Mouse (Mus musculus) stomach, embryonic 16.5 days (tissue): ENCODE measurements around the gene Cga. TPM values are rescaled to one million over a fixed set of nuclear protein-coding genes. Genes with fewer than 3 reads are reported as not detected.
A peak's percentile ranks its signal among the peaks of the same experiment; 100 is the strongest.

Experiments
- ATAC-seq: fragments of 200-750 bp; cut with Nextera tagmentation; 2 replicates; pipeline ENCODE4 v1.8.0; 2017; ENCODE audit warnings: moderate number of reproducible peaks, moderate TSS enrichment; ENCODE audit not compliant: insufficient read depth, low FRiP score
- H3K27ac ChIP-seq: fragments of 300-500 bp; sonication (generic); 2 replicates; pipeline ENCODE4 v1.5.1; 2014; ENCODE audit warnings: low read length
- H3K27me3 ChIP-seq: fragments of 300-500 bp; sonication (generic); 2 replicates; pipeline ENCODE4 v1.6.1; 2014; ENCODE audit warnings: low read length, control low read depth, mixed read lengths; ENCODE audit not compliant: control insufficient read depth, insufficient read depth
- H3K36me3 ChIP-seq: fragments of 300-500 bp; sonication (generic); 2 replicates; pipeline ENCODE4 v1.6.1; 2014; ENCODE audit warnings: low read length; ENCODE audit not compliant: control insufficient read depth, insufficient read depth
- H3K4me1 ChIP-seq: fragments of 300-500 bp; sonication (generic); 2 replicates; pipeline ENCODE4 v1.6.1; 2014; ENCODE audit warnings: low read length, control low read depth, mixed read lengths; ENCODE audit not compliant: control insufficient read depth, insufficient read depth
- H3K4me2 ChIP-seq: fragments of 300-500 bp; sonication (generic); 2 replicates; pipeline ENCODE4 v1.6.1; 2014; ENCODE audit warnings: low read depth, low read length, mixed read lengths
- H3K4me3 ChIP-seq: fragments of 300-500 bp; sonication (generic); replicated peaks from 2 replicates; pipeline ENCODE4 v1.5.1; 2014; ENCODE audit warnings: mild to moderate bottlenecking, low read length
- H3K9ac ChIP-seq: fragments of 300-500 bp; sonication (generic); 2 replicates; pipeline ENCODE4 v1.6.1; 2014; ENCODE audit warnings: low read length
- H3K9me3 ChIP-seq: fragments of 300-500 bp; sonication (generic); replicated peaks from 2 replicates; pipeline ENCODE4 v1.6.1; 2016; ENCODE audit warnings: low read length, control low read depth; ENCODE audit not compliant: control insufficient read depth
- WGBS: fragments of 180-500 bp; shearing (Covaris S2); extraction: QIAGEN DNeasy Blood & Tissue Kit; methylation state at CpG from one replicate; pipeline ENCODE4 v1.1.7; 2014; 5-methylcytosine and 5-hydroxymethylcytosine counted together
- polyA plus RNA-seq: library from polyadenylated mRNA; unstranded; fragments of >200 nt; fragmentation: Nextera tagmentation; extraction: Ambion mirVana; gene quantifications from 2 replicates; pipeline ENCODE4 v1.2.1, GENCODE M21; 2015

The Cga gene
- polyA plus RNA-seq, 1 experiment from 2014 or later: not detected

DNA sequence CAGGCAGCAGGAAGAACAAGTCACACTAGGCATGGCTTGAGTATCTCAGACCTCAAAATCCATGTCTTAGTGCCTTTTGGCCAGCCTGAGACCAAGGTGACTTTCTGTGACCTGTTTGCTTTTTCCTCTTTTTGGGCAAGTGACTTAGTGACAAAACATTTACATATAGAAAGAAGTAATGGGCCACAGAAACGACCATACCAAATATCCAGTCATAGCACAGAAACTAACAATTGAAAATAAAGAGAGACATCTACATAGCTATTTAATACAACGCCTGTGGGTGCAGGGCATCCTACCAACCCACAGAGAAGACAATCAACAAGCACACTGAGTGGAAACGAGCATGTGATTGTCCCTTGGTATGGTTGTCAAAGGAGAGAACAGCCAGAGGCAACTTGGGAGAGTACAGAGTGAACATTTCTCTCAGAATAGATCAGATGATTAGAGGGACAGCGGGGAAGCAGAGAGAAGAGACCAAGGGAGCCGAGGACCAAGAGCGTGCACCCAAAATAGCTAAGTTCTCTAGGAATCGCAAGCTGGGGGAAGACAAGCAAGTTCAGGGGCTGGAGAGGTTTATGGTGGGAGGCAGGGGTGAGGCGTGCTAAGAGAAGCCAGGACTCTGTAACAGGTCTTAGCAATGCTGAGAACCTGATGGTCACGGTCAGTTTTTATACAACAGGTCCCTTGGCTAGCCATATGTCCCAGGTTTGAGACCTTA lies 7.8 kb upstream of the Cga start:
- Histone ChIP-seq H3K36me3 (no peaks in the 10 kb centered on the region), H3K27me3 (peaks cover 7% of the 10 kb centered on the region; the same call in 1 of the 2 replicates), H3K4me3 (peak overlapping the region; percentile 76), H3K4me2 (peak overlapping the region; percentile 81), H3K9me3 (no peaks in the 10 kb centered on the region), H3K4me1 (peaks cover 15% of the 10 kb centered on the region), H3K9ac (peak overlapping the region; percentile 92; the same call in 1 of the 2 replicates), H3K27ac (peak overlapping the region; percentile 97; the same call in 1 of the 2 replicates)
- 60% methylated on average over 9 of the region's 9 CpGs for WGBS
- no peak for ATAC-seq

GRCm38 (mm10) chr4:34886490-34887111 lies 7.0 kb upstream of the Cga start:
- peak; percentile 81 for ATAC-seq
- Histone ChIP-seq H3K4me3 (peak overlapping the region; percentile 76), H3K9ac (peak overlapping the region; percentile 92)

DNA sequence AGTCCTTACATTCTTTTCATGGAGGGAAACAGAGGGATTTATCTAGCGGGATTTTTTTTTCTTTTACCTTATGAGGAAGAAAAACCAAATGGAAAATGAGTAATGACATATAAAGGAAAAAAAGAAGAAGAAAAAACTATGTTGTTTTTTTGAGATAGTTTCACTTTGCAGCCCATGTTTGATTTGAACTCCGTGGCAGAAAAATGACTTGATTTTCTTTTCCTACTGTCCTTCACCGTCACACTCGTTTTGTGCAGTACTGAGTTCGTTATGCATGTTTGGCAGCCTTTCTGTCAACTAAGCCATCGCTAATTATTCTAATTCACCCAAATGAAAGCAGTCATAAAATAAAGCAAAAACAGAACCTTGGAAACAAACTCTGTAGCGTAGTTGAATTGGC lies 6.3 kb upstream of the Cga start:
- H3K9ac ChIP-seq: peak overlapping the region; percentile 92
- H3K27me3 ChIP-seq: peaks cover 13% of the 10 kb centered on the region; the same call in 1 of the 2 replicates
- peaks cover 11% of the 10 kb centered on the region for H3K4me1 ChIP-seq
- ATAC-seq: no peak
- peak overlapping the region; percentile 97 for H3K27ac ChIP-seq
- H3K4me3 ChIP-seq: peak overlapping the region; percentile 76
- 18% methylated on average over 7 of the region's 7 CpGs for WGBS
- peak overlapping the region; percentile 81 for H3K4me2 ChIP-seq
- H3K9me3 ChIP-seq: no peaks in the 10 kb centered on the region
- H3K36me3 ChIP-seq: no peaks in the 10 kb centered on the region

More at GRCm38 (mm10) chr4:34886490-34887111, 7.0 kb upstream of the Cga start:
- no peaks in the 10 kb centered on the region for H3K36me3 ChIP-seq
- H3K27ac ChIP-seq: peak overlapping the region; percentile 97
- peaks cover 11% of the 10 kb centered on the region for H3K4me1 ChIP-seq
- under 1% methylated on average over 48 of the region's 48 CpGs for WGBS
- H3K4me2 ChIP-seq: peak overlapping the region; percentile 81
- H3K9me3 ChIP-seq: no peaks in the 10 kb centered on the region
- peaks cover 13% of the 10 kb centered on the region; the same call in 1 of the 2 replicates for H3K27me3 ChIP-seq

DNA sequence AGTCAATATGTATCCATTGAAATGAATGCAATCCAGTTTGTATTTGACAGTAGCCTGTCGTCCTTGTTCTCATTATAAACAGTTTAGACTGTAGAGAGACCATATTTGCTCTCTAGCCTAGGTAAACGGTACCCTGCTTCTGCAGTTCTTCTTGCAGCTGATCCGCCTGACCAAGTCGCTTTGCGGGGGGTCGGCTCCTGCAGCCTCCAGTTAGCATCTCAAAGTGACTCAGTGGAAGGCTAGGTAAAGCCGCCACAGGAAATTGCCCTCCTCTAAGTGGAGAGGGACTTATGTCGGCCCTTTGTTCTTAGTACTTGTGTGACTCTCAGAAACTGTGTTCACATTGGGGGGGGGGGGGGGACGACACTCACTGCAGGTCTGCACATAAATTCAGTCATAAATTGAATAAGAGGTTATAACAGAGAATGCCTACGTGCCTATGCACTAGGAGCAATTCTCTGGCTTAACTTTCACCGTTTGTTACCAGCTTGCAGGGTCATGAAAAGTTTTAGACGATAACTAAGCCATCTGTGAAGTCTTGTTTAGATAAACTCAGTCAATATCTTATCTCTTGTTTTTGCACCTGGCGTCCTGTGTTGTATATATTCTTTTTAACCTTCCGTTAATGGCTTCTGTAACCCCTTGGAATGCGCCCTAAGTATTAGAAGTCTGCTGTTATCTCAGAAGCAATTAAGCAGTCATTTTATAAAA lies 4.3 kb upstream of the Cga start:
- 16% methylated on average over 15 of the region's 15 CpGs for WGBS
- Histone ChIP-seq H3K27ac (no peak overlapping the region), H3K27me3 (peaks cover 13% of the 10 kb centered on the region; the same call in 1 of the 2 replicates), H3K4me3 (no peak overlapping the region), H3K9ac (no peak overlapping the region), H3K4me2 (no peak overlapping the region), H3K4me1 (peaks cover 6% of the 10 kb centered on the region), H3K36me3 (no peaks in the 10 kb centered on the region), H3K9me3 (no peaks in the 10 kb centered on the region)
- no peak for ATAC-seq

GRCm38 (mm10) chr4:34889812-34890185 lies 3.8 kb upstream of the Cga start:
- Histone ChIP-seq H3K4me3 (no peak overlapping the region), H3K9ac (no peak overlapping the region), H3K9me3 (no peaks in the 10 kb centered on the region), H3K4me2 (no peak overlapping the region), H3K36me3 (no peaks in the 10 kb centered on the region), H3K27ac (no peak overlapping the region), H3K27me3 (peaks cover 13% of the 10 kb centered on the region; the same call in 1 of the 2 replicates), H3K4me1 (peaks cover 6% of the 10 kb centered on the region)
- 23% methylated on average over 2 of the region's 2 CpGs for WGBS
- ATAC-seq: no peak

DNA sequence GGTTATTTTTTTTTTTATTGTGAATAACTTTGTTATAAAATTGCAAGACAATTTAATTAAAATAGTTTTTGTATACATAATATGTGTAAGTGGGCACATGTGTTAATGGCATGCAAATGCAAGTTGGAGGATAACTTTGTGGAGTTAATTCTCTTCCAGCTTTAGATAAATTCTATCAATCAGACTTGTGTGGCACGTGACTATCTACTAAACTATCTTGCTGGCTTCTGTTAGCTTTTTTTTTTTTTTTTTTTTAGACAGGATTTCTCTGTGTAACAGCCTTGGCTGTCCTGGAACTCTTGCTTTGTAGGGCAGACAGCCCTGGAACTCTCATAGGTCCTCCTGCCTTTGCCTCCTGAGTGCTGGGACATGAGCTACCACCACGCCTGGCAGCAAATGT lies 4.9 kb downstream of the Cga start:
- WGBS: 68% methylated on average over 2 of the region's 2 CpGs
- no peak overlapping the region for H3K4me2 ChIP-seq
- peaks cover 3% of the 10 kb centered on the region; the same call in 1 of the 2 replicates for H3K4me1 ChIP-seq
- H3K27me3 ChIP-seq: no peaks in the 10 kb centered on the region
- H3K4me3 ChIP-seq: no peak overlapping the region
- no peaks in the 10 kb centered on the region for H3K9me3 ChIP-seq
- no peak overlapping the region for H3K27ac ChIP-seq
- no peaks in the 10 kb centered on the region for H3K36me3 ChIP-seq
- ATAC-seq: no peak
- H3K9ac ChIP-seq: no peak overlapping the region

DNA sequence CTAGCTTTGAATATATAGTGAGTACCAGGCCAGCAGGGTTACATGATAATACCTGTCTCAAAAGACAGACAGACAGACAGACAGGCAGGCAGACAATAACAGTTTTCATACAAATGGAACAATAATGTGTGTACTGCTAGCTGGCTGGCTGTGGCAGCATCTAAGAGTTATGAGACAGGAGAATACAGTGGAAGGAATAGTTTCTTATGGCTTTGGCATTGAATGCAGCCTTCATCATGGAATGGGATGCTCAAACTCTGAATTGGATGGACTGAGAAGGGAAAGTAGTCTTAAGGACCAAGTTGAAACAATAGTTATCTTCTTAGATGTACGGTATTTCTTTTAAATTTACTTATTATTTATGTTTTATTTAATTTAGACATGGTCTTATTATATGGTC lies 5.7 kb downstream of the Cga start:
- no peak overlapping the region for H3K27ac ChIP-seq
- no peaks in the 10 kb centered on the region for H3K36me3 ChIP-seq
- H3K4me3 ChIP-seq: no peak overlapping the region
- H3K27me3 ChIP-seq: no peaks in the 10 kb centered on the region
- no peaks in the 10 kb centered on the region for H3K9me3 ChIP-seq
- H3K9ac ChIP-seq: no peak overlapping the region
- ATAC-seq: no peak
- WGBS: 95% methylated on average over 1 of the region's 1 CpGs
- H3K4me2 ChIP-seq: no peak overlapping the region
- H3K4me1 ChIP-seq: peaks cover 3% of the 10 kb centered on the region; the same call in 1 of the 2 replicates

- Histone ChIP-seq H3K27me3 (no peaks in the 10 kb centered on the region), H3K9me3 (no peaks in the 10 kb centered on the region), H3K9ac (no peak overlapping the region), H3K36me3 (no peaks in the 10 kb centered on the region), H3K4me3 (no peak overlapping the region), H3K4me2 (no peak overlapping the region), H3K4me1 (peaks cover 3% of the 10 kb centered on the region; the same call in 1 of the 2 replicates), H3K27ac (no peak overlapping the region)
- WGBS: 44% methylated on average over 9 of the region's 9 CpGs
- no peak; the same call in 1 of the 2 replicates for ATAC-seq
Observed at GRCm38 (mm10) chr4:34900155-34900554, 6.6 kb downstream of the Cga start.

- H3K9me3 ChIP-seq: no peaks in the 10 kb centered on the region
- H3K4me2 ChIP-seq: no peak overlapping the region
- no peaks in the 10 kb centered on the region for H3K27me3 ChIP-seq
- WGBS: 63% methylated on average over 4 of the region's 4 CpGs
- H3K4me1 ChIP-seq: peaks cover 3% of the 10 kb centered on the region; the same call in 1 of the 2 replicates
- H3K36me3 ChIP-seq: no peaks in the 10 kb centered on the region
- ATAC-seq: no peak
- H3K9ac ChIP-seq: no peak overlapping the region
- H3K27ac ChIP-seq: no peak overlapping the region
- H3K4me3 ChIP-seq: no peak overlapping the region
Observed at GRCm38 (mm10) chr4:34901166-34901565, 7.6 kb downstream of the Cga start.
